Mouse (Mus musculus) ovary, postnatal 10 days (tissue): ENCODE results near the gene Spag5.

Source experiments
- DNase-seq: peaks from one replicate; pipeline ENCODE4 v3.0.0; 2022; ENCODE audit warnings: low spot score

The Spag5 gene

DNA sequence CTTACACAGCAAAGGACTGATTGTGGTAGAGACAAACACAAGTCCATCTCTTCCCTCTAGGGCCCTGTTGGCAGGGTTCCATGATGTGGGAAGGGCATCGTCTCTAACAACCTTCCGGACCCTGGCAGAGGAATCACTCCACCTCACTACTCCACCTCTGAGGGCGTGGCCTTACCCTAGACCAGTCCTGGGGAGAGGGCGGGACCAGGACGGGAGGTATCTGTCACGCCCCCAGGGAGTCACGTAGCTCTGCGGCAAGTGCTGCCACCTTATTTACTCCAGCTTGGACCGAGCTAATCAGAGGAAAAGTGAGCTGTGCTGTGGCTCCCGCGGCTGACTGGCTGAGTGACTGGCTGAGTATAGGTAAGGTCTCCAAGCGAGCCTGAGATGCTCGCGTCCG lies 21.5 kb downstream of the Spag5 start, which contains the start of gene Aldoc:
Gene Aldoc (plus strand): TSS at position 109 of the 400 bp plus-strand sequence.
- no peak for DNase-seq

DNA sequence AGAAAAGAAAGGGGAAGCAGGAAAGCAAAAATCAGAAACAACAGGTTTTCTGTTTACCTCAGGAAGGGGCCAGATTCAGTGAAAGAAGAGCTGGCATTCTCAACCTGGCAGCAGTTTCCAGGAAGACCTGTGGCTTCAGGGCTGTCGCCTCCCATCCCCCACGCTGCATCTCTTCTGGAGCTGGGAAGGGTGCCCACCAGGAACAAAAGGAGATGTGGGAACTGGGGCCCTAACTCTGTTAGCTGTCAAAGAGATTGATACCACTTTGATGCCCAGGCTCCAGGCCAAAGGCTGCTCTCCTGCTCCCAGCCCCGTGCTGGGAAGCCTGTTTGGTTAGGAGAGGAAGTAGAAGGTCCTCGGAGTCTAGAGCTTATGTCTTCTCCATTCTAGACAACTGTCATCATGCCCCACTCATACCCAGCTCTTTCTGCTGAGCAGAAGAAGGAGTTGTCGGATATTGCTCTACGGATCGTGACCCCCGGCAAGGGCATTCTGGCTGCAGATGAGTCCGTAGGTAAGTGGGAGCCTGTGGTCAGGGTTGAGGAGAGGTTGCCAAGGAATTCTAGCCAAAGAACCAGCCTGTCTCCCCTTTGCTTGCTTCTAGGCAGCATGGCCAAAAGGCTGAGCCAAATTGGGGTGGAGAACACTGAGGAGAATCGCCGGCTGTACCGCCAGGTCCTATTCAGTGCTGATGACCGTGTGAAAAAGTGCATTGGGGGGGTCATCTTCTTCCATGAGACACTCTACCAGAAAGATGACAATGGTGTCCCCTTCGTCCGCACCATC lies 22.9 kb downstream of the Spag5 start:
- DNase-seq: no peak

DNA sequence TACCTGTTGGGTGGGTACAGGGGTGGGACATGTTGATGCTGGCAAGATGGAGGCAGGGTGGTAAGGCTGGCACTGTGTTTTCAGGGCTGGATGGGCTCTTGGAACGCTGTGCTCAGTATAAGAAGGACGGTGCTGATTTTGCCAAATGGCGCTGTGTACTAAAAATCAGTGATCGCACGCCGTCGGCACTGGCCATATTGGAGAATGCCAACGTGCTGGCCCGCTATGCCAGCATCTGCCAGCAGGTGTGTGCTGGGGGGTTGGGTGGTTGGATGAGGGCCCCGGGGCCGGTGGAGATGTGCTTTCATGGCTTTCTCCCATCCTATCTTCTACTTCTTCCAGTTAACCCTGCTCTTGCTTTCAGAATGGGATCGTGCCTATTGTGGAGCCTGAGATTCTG lies 23.6 kb downstream of the Spag5 start:
- DNase-seq: no peak

DNA sequence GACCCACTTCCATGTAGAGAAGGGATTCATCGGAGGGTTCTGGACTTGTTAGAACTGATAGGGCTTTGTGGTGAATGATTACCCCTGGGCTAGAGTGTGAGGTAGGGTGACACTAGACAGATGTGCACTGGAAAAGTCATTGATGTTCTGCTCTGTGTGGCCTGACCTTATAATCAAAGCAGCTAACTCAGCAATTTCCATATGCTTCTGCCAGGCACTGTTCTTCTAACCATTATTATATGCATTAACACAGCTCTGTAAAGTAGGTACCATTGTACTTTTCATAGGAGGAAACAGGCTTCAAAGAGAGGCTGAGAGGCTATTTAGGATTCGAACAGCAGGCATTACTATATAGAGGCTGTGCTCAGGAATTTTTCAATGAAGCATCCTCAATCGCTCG lies 25.9 kb downstream of the Spag5 start:
- DNase-seq: no peak

DNA sequence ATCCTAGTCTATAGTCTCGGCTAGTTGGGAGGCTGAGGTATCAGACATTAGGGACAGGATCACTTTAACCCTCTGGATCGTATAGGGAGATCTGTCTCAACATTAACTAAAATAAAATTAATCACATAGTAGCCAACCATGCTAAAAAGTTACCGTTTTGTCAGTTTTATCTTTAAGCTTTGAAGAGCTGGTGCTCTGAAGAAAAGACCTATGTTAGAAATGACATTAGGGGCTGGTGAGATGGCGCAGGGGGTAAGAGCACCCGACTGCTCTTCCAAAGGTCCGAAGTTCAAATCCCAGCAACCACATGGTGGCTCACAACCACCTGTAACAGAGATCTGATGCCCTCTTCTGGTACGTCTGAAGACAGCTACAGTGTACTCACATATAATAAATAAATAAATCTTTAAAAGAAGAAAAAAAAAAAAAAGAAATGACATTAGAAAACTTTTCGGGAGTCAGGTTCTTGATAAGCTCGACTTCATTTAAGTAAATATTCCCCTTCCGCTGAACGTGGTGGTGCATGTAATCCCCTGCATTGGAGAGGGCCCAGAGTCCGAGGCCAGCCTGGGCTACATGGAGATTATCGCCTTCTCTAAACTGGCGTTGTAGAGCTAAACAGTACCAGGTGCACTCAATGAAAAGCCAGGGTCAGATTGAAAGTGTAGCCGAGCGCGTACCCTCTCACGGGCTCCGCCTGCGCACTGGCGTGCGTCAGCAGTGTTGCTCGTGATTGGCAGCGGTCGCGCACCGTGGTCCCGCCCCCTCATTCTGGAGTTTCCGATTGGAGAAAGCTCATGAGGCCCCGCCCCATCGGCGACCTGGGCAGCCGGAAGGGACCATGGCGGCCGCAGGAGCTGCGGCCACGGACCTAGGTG lies 26.5 kb downstream of the Spag5 start, which contains the start of gene Pigs:
Gene Pigs (plus strand): TSS at position 782 of the 878 bp plus-strand sequence.
- peak; percentile 77 for DNase-seq

DNA sequence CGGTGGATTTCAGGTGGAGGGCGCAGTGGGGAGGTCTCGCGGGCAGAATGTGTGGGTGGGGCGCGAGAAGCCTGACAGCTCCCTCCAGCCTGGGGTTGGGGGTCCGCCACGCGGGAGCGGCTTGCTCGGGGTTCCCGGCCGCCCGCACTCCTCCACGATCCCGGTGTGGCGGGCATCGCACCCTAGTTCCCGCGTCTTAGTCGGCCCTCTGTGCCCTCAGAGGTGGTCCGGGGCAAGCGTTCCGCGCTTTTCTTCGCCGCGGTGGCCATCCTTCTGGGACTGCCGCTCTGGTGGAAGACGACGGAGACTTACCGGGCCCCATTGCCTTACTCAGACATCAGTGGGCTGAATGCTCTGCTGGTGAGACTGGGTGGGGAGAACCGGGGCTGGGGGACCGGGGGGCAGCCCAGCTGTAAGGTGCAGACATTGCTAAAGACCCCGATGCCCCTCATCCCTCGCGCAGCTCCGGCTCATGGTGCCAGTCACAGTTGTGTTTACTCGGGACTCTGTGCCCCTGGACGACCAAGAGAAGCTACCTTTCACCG lies 27.3 kb downstream of the Spag5 start:
- no peak for DNase-seq

DNA sequence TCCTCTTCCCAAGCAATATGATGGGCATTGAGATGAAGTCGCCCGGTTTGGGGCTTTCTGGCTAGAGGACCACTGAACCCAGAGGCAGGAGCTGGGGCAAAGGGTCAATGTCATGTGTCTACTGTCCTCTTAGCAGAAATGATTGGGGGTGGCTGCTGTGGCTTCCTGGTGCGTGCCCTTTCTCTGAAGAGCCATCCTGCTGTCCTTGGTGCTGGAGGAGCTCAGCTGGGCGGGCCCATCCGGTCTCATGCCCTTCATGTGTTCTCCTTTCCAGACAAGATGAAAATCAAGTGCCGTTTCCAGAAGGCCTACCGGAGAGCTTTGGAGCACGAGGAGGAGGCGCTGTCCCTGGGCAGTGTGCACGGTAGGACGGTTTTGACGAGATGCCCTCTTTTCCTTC lies 31.3 kb downstream of the Spag5 start:
- no peak for DNase-seq

DNA sequence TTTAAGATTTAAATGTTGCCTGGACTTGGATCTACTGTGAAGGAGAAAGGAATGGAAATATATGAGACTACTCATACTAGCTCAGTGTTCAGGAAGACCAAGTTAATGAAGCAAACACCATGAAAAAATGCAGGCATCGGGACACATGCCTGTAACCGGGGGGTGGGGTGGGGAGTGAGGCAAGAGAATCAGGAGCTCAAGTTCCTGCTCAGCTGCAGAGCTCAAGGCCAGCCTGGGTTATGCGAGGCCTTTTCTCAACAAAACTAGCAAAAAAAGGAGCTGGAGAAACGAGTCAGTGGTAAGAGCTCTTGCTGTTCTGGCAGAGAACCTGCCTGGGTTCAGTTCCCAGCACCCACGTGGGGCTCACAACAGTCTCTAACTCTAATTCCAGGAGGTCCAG lies 32.7 kb downstream of the Spag5 start:
- DNase-seq: no peak

DNA sequence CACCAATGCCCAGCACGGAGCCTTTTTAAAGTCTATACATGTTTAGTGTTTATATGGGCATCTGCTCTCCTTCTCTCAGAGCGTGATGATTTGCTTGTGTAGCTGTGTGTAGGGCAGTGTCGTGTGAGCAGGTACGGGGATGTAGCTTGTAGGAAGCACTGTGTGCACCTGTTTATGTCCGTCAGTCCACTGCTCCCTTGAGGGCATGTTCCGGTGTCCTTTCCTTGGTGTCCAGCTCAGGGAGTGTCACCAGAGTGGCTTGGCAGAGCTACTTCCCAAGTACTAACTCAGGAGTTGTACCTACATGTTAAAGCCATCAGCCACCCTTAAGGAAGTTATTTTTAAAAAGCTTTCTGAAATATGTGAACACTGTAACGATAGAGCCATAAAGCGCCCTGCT lies 35.7 kb downstream of the Spag5 start:
- DNase-seq: no peak

DNA sequence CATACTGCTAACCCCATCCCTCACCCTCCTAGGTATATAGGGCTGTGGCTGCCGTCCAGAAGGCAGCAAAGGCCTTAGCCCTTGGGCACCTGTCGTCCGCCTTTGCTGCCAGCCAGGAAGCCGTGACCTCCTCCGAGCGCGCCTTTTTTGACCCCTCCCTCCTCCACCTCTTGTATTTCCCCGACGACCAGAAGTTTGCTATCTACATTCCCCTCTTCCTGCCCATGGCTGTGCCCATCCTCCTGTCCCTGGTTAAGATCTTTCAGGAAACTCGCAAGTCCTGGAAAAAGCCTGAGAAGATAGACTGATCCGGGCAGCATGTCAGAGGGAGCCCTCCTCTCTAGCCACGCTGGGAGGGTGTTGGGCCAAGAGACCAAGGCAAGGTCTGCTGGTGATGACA lies 40.4 kb downstream of the Spag5 start:
- DNase-seq: no peak

DNA sequence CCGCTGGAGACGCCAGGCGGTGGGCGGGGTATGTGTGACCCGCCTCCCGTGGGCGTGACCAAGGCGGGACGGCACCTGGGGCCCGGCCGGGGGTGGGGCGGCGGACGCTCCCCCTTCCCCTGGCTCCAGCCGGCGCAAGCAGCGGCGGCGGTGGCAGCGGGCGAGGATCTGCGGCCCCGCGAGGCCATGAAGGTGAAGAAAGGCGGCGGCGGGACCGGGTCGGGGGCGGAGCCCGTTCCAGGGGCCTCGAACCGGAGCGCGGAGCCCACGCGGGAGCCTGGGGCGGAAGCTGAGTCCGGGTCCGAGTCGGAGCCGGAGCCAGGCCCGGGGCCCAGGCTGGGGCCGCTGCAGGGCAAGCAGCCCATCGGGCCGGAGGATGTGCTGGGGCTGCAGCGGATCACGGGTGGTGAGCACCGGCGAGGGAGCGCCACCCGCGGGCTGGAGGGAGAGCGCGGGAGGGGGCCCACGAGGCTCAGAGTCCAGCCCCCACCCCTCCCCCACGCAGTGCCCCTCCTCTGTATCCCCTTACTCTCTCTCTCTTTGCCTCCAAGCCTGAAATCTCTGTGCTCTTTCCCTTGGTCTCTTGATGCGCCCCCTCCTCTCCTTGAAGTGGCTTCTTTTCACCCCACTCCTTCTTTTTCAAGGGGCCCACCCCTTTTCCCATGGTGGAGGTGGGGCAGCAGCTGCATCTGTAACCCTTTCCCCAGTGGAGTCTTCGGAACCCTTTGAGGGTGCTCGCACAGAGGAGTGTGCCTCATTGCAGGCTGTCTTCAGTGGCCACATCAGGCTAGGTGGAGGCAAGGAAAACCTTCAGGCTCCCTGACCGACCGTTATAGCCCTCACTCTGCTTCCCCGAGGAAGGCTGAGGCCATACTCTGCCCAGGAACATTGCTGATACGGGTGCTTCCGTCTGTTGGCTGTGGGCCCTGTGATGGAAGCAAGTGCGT lies 42.3 kb downstream of the Spag5 start, which contains the start of gene Unc119:
Gene Unc119 (plus strand): TSS at position 102 of the 947 bp plus-strand sequence.
- peak; percentile 80 for DNase-seq

DNA sequence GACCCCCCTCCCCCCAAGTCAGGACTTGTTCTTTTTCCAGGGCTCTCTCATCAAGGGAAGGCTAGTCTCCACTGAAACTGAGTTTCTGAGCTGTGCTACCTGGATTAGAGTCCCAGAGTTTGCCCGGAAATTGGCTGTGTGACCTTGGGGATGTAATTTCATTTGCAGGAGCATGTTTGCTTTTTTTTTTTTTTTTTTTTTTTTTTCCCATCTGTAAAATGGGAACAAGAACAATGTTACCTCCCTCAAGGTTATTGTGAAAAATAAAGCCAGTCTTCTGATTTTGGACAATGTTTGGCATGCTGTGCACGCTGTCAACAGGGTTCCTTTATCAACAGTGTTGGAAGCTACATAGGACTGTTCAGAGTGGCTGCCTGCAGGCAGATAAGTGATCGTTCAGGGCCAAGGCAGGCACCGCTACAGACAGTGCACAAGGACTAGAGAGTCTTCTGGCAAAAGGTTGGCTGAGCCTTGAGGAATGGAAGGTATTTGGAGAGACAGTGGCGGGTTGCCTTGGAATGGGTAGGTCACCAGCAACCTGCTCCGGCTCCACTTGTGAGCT lies 43.1 kb downstream of the Spag5 start:
- no peak for DNase-seq

DNA sequence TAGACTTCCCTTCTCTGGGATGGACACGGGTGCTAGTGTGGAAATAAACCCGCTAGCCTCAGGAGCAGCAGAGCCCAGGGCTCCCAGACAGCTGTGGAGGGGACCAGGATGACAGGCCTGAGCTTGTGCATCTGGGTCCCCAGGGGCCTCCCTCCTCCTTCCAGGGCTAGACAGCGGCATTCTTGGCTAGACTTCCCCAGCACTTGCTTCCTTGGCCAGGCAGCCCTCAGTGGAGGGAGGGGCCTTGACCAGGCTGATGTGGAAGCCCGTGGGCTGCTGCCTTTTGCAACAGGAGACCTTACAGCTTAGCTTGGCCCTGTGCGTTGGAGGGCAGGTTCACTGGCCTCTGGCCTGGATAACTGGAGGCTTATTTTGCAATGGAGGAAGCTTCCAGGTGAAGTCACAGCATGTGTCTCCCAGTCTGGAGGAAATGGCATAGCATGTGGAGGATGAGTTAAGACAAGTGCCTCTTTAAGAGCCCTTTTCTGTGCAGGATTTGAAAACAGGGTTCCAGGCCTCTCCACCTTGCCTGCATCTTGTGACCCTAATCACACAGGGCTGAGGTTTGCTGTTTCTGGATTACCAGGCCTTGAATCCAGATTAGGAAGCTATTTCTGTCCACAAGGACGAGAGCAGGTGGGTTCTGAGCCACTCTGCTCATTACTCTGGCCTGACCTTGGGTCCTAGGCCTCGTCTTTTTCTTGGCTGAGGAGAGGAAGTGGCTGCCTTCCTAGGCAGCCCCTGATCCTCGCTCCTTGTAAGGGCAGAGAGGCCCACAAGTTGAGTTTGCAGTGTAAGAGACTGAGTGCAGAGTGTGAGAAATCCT lies 43.8 kb downstream of the Spag5 start:
- DNase-seq: no peak

DNA sequence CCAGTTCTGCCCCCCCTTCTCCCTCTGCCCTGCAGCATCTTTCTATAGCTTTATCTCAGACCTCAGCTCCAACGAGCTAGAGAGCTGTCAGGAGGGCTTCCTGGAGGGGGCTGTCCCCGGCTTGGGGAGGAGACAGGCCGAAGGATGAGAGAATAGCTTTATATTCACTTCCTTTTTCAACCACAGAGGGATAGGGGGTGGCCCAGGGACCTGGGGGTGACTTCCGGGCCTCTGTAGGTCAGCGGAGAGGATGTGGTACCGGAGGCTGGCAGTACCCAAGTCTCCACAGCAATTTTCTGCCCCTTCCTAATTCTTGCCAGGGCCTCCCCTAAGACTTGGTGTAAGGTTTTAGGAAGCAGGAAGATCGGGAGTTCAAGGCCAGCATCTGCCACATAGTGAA lies 44.5 kb downstream of the Spag5 start:
- DNase-seq: no peak

DNA sequence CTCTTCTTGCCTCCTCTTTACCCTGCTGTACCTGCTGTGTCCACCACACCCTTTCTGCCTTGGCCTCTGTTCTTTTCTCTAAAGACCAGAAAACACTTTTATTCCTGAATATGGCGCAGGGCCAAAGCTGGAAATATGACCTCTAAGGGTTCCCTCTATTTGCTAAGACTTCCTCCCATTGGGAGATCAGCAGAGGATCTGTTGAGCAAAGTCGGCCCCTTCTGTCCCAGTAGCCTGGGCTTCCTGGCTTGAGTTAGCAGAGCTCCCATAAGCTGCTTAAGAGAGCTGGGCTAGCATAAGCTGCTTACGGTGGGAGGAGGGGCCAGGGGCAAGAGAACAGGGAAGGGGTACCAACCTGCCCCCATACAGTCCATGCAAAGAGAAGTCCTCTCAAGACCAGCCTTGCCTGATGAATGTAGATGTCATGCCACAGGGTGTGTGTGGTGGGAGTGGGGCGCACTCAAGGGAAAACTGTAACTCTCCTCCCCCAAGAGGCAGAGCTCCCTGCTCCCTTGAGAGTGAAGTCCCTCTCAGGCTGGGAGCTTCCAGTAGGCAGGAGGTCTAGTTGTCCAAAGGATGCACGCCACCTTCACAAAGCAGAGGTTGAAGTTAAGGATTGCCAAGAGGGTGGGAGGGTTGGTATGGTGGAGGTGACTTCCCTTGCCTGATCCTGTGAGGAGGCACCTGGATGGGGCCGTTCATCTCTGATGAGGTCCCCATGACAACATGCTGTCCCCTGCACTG lies 45.2 kb downstream of the Spag5 start:
- no peak for DNase-seq

DNA sequence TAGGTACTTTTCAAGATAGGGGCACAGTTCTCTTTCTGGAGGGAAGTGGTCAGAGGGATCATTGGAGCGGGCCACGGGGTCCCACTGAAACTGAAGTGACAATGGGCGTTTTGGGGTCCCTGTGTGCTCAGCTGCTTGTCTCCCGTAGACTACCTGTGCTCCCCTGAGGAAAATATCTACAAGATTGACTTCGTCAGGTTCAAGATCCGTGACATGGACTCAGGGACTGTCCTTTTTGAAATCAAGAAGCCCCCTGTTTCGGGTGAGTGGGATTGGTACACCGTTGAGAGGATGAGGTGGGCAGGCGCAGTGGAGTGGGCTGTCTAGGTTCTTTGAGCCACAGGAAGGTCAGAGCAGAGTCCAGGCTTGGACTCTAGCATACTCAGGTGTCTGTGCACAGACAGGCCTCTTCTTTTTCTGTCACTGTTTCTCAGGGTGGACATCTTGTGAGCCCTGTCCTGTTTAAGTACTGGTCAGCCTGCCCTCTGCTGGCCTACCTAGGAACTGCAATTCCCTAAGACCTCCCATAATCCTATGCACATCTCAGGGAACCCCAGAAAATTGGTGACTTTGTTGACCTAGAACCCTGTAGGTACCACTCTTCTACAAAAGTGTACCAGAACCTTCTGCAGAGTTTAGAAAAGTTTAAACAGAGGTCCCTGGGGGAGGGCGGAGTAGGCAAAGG lies 45.9 kb downstream of the Spag5 start:
- no peak for DNase-seq

DNA sequence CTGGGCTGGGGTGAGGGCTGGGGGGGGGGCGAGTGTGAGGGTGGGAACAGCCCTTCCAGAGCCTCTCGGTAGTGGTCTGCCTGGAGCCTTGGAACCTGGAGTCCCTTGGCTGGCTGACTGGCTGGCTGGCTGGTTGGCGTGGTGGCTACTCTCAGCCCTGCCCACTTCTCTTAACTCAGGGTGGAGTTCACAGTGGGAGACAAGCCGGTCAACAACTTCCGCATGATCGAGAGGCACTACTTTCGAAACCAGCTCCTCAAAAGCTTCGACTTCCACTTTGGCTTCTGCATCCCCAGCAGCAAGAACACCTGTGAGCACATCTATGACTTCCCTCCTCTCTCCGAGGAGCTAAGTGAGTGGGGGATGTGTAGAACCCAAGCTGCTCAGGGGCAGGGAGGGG lies 46.6 kb downstream of the Spag5 start:
- DNase-seq: no peak

DNA sequence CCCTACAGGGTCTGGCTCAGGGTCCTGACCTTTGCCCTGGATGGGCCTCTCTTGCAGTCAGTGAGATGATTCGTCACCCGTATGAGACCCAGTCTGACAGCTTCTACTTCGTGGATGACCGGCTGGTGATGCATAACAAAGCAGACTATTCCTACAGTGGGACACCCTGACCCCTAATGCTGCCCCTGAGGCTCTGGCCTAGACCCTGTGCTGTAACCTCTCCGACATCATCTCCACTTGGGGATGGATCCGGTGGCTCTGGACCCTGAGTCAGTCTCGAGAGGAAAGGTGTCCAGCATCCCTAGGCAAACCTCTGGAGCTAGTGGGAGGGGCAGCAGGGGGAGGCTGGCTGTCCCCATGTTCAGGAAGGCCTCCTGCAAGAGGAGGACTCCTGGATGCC lies 47.1 kb downstream of the Spag5 start:
- DNase-seq: no peak
